Comparison of ENCODE assay signal across 7 mouse cellular contexts in genomic region chr10:5554941-5555340, GRCm38 (mm10). TPM values are rescaled to one million over a fixed set of nuclear protein-coding genes. Genes with fewer than 3 reads are reported as not detected.
DNase-seq lines count a peak whose midpoint lies in the region; ATAC-seq lines count a peak whose summit lies in the region.

No protein-coding gene starts in this region.

- peak; percentile 69 for ATAC-seq in common myeloid progenitor, adult 5-6 weeks (replicated peaks; ENCODE audit: low read depth, poor library complexity, severe bottlenecking)
- no peak for ATAC-seq in erythroblast, adult 5-6 weeks (replicated peaks; ENCODE audit: low FRiP score, poor library complexity, severe bottlenecking)

- peak; percentile 15 for DNase-seq in kidney, postnatal 10 days
- DNase-seq in kidney, adult 11 months: no peak
- DNase-seq in B cell, adult 2 months: peak; percentile 35 to 37
- peak; percentile 55 for DNase-seq in ES-CJ7 (ENCODE audit: low read depth, low spot score)
- peak; percentile 37 for DNase-seq in lung, postnatal 36 days

RNA-seq across cellular contexts. Expression of gene Syne1, which starts 3.7 kb away (rescaled TPM):
- total RNA-seq in common myeloid progenitor, adult 5-6 weeks (2017): 28.5 and 33.4 TPM in 2 replicates
- 50.5 and 51.4 TPM in 2 replicates for total RNA-seq in erythroblast, adult 5-6 weeks (2015; ENCODE audit: low replicate concordance)
- 49.9 and 54.9 TPM in 2 replicates for total RNA-seq in erythroblast, adult 5-6 weeks (2017; ENCODE audit: low replicate concordance)

RNA-seq across cellular contexts. Expression of gene Myct1, which starts 38.6 kb away (rescaled TPM):
- 12.0 and 20.2 TPM in 2 replicates for total RNA-seq in common myeloid progenitor, adult 5-6 weeks (2017)
- 1.0 TPM in 1 of 2 replicates, not detected in the other for total RNA-seq in erythroblast, adult 5-6 weeks (2015; ENCODE audit: low replicate concordance)
- total RNA-seq in erythroblast, adult 5-6 weeks (2017; ENCODE audit: low replicate concordance): 0.09 TPM in 1 of 2 replicates, not detected in the other
